Mouse (Mus musculus) right cerebral cortex, postnatal 25 days (tissue): Measurements from ENCODE around the gene Ryr1.
"Not testable (repeated sequence)": the region's sequence is repeated elsewhere in the genome, so short reads cannot be mapped to it uniquely, and the experiment has no call there.

Experiments used
- DNase-seq: peaks from one replicate; pipeline ENCODE4 v3.0.0; 2022

The Ryr1 gene

GRCm38 (mm10) chr7:28983141-28983564, 141.8 kb downstream of the Ryr1 start:
- no peak for DNase-seq

GRCm38 (mm10) chr7:28982274-28983013, 142.5 kb downstream of the Ryr1 start:
- no peak for DNase-seq

- DNase-seq, result peak; percentile 95
Observed at GRCm38 (mm10) chr7:28981651-28982273, 143.2 kb downstream of the Ryr1 start, which contains the start of the genes Eif3k and Map4k1. Gene Eif3k (minus strand): TSS chr7:28981864. Gene Map4k1 (plus strand): TSS chr7:28982050.

GRCm38 (mm10) chr7:28977556-28977955, 147.4 kb downstream of the Ryr1 start:
- DNase-seq, result no peak

- no peak for DNase-seq
Observed at GRCm38 (mm10) chr7:28973025-28973424, 152.0 kb downstream of the Ryr1 start.

- peak; percentile 54 for DNase-seq
Observed at GRCm38 (mm10) chr7:28972542-28972985, 152.4 kb downstream of the Ryr1 start.

GRCm38 (mm10) chr7:28971770-28972269, 153.2 kb downstream of the Ryr1 start:
- DNase-seq, result no peak

- DNase-seq, result no peak
Observed at GRCm38 (mm10) chr7:28971029-28971428, 153.9 kb downstream of the Ryr1 start.

- DNase-seq, result no peak
Observed at GRCm38 (mm10) chr7:28969672-28970394, 155.1 kb downstream of the Ryr1 start.

- DNase-seq, result no peak
Observed at GRCm38 (mm10) chr7:28969271-28969670, 155.7 kb downstream of the Ryr1 start.

GRCm38 (mm10) chr7:28968120-28968519, 156.9 kb downstream of the Ryr1 start:
- DNase-seq, result not testable (repeated sequence)

GRCm38 (mm10) chr7:28966751-28967505, 158.1 kb downstream of the Ryr1 start:
- no peak for DNase-seq

GRCm38 (mm10) chr7:28966181-28966580, 158.8 kb downstream of the Ryr1 start:
- no peak for DNase-seq

- no peak for DNase-seq
Observed at GRCm38 (mm10) chr7:28965346-28965840, 159.6 kb downstream of the Ryr1 start.

- DNase-seq, result no peak
Observed at GRCm38 (mm10) chr7:28963399-28963923, 161.5 kb downstream of the Ryr1 start.

GRCm38 (mm10) chr7:28961927-28962670, 162.9 kb downstream of the Ryr1 start, which contains the start of gene Actn4:
Gene Actn4 (minus strand): TSS chr7:28962340.
- DNase-seq, result peak; percentile 100

GRCm38 (mm10) chr7:28961584-28961926, 163.4 kb downstream of the Ryr1 start:
- DNase-seq, result no peak

GRCm38 (mm10) chr7:28960354-28961046, 164.5 kb downstream of the Ryr1 start:
- DNase-seq, result no peak

- DNase-seq, result no peak
Observed at GRCm38 (mm10) chr7:28959505-28960045, 165.4 kb downstream of the Ryr1 start.

- DNase-seq, result no peak
Observed at GRCm38 (mm10) chr7:28958770-28959169, 166.2 kb downstream of the Ryr1 start.
